Mouse (Mus musculus) bone marrow macrophage, adult 2 months (primary cell): ENCODE data around the gene Syt1.

ENCODE experiments used
- CTCF ChIP-seq: IDR thresholded peaks from 2 replicates; pipeline ENCODE4 v1.5.1; 2012; ENCODE audit warnings: low read depth, mild to moderate bottlenecking, low read length, moderate library complexity
- POLR2A ChIP-seq: IDR thresholded peaks from 2 replicates; pipeline ENCODE4 v1.6.1; 2012; ENCODE audit warnings: mild to moderate bottlenecking, low read depth, low read length, borderline replicate concordance

- TF ChIP-seq CTCF (no peak), POLR2A (no peak)
Measured at GRCm38 (mm10) chr10:108658300-108658699, 352.5 kb downstream of the Syt1 start.
